Mouse (Mus musculus): ENCODE measurements around the gene Nxpe3.
"Not testable (repeated sequence)": the region's sequence is repeated elsewhere in the genome, so short reads cannot be mapped to it uniquely, and the experiment has no call there.

The Nxpe3 gene

DNA sequence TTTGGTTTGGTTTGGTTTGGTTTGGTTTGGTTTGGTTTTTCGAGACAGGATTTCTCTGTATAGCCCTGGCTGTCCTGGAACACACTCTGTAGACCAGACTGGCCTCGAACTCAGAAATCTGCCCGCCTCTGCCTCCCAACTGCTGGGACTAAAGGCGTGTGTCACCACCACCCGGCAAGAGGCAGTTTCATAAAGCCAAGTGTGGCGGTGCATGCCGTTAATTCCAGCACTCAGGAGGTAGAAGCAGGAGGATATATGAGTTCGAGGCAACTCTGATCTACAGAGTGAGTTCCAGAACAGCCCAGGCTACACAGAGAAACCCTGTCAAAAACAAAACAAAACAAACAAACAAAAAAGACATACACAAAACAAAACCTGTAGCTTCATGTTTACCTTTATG lies 57.4 kb downstream of the Nxpe3 start:
- DNase-seq (ENCODE audit: low spot score) = not testable (repeated sequence)

DNA sequence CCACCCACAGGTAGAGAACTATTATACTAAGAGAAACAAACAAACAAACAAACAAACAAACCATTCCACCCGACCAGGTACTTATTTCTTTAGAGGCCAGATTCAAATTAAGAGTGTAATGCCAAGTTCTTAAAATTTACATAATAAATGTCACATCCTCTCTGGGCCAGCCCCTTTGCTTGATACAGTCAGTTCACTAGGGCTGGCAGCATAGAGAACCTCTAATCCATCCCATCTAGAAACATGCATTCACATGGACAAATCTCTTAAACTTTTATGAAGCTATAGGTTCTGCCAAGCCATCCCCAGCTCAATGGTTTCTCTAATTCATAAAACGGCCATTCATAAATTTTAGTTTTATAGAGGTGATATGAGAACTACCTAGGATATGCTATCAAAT lies 57.9 kb downstream of the Nxpe3 start:
- no peak for DNase-seq (ENCODE audit: low spot score)

DNA sequence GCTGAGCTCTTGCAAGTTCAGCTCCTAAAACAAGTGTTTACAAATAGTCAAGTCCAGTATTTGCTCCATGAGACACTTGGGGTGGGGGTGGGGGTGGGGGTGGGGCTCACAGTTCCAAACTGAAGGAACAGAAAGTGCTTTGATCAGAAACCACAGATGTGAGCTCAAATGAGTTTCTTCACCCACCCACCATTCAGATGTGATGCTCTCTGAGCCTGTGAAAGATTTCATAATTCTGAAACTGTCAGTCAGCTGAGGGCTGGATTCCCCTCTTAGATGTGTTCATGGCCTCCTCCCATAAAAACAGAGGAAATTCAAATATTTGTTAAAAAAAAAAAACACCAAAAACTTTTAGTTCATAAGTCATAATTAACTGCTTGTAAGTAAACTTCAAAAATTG lies 59.3 kb downstream of the Nxpe3 start:
- no peak for DNase-seq (ENCODE audit: low spot score)

DNA sequence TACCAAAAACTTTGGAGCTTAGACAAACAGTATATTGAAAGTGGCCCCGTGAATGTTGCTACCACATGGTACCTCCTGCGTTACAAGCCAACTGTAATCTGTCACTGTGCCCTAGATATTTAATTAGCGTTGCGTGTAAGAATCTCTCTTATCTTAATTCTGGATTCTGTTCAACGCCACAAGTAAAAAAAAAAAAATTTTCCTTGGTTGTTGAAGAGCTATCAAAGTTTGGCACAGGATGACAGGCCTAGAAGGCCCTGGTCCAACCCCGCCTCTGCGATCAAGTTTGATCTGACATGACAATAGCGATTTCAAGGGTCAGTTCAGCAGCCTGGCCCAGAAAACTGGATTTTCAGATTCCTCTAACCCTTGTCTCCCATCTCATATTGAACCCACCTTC lies 62.5 kb downstream of the Nxpe3 start:
- DNase-seq (ENCODE audit: low spot score) = no peak

DNA sequence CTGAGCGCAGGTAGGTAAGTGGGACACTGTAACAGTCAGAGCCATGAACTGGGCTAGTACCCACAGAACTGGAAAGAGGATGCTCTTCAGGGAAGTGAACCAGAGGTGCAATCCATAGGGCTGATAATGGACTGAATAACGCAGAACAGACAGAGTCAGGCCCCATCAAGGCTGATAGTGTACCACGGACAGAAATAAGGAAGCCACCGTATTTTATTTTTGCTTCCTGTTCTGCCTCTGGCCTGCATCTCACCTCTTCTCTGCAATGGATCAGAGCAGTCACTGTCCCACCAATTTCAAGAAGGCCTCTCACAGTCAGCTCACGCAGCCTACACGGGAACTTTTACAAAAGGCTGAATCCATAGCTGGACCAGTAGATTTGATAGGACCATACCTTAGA lies 63.0 kb downstream of the Nxpe3 start:
- DNase-seq (ENCODE audit: low spot score) = no peak

DNA sequence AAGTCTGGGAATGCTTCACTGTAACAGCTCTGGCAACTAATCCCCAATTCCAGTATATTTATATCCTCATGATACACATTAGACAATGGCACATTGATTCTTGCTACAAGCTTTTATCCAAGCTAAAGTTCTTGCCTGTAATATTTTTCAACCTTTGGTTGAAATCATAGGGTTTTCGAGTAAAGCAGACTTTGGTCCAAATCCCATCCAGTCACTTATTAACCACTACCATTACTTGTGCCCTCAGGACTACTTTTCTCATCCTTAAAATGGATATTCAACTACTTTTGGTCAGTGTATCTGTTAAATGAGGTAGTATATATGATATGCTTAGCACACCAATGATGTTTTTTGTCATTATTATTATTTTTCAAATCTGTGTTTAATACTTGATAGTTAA lies 63.6 kb downstream of the Nxpe3 start:
- DNase-seq (ENCODE audit: low spot score) = no peak

DNA sequence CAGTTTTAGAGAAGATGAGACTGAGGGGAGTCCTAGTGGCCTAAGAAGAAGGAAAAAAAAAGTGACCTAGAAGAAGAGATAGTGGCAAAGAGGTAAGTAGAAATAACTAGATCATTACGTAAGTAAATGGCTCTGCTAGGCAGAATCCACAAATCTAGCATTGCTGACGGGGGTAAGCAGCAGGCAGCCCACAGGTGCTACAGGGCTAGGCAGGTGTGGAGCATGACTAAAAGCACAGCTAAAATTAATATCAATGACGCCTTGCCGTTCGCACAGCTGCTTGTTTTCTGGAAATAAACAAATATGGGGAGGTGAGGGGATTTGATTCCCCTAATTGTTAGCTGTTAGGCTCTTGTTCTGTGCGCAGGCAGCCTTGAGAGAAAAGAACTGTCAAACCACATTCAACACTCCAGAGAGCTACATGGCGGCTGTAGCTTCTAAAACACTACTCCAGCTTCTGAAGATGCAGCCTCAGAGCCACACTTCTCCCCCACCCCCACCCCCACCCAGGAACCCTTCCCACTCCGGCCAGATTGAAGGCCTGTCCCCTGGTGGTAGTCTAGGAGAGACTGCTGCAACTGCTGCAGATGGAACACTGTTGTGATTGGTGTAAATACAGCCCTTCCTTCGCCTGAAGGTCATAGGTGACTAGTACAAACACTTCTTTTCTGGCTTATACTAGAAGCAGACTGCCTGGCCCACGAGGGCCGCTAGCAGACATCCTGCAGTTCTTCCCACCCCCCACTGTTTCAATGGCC lies 71.5 kb downstream of the Nxpe3 start:
- DNase-seq (ENCODE audit: low spot score) = peak; percentile 13

DNA sequence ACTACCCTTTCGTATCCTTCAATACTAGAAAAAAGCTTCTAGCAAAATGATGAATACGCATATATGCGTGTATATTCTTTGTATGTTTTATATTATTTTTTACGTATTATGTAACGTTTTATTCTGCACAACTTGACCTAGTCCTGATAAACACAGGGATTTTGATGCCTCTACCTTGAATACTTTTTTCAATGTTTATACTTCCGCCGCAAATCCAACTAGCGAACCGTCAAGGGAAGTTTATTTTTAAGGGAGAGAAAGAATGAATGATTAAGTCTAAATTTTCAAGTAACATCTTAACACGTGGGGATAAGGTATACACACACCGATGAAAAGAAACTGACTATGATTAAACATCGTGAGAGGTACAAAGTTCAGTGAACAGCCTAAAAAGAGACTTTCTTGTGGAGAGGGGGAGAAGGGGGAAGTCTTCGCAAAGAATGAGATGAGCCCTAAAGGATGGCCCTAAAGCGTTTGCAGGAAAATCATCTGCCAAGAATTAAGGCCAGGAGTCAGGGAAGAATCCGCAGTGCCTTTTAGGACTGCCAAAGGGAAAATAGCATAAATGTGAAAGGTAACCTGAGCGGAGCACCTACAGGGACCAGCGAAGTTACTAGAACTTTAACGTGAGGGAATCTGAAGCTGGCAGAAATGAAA lies 72.2 kb downstream of the Nxpe3 start:
- no peak for DNase-seq (ENCODE audit: low spot score)

DNA sequence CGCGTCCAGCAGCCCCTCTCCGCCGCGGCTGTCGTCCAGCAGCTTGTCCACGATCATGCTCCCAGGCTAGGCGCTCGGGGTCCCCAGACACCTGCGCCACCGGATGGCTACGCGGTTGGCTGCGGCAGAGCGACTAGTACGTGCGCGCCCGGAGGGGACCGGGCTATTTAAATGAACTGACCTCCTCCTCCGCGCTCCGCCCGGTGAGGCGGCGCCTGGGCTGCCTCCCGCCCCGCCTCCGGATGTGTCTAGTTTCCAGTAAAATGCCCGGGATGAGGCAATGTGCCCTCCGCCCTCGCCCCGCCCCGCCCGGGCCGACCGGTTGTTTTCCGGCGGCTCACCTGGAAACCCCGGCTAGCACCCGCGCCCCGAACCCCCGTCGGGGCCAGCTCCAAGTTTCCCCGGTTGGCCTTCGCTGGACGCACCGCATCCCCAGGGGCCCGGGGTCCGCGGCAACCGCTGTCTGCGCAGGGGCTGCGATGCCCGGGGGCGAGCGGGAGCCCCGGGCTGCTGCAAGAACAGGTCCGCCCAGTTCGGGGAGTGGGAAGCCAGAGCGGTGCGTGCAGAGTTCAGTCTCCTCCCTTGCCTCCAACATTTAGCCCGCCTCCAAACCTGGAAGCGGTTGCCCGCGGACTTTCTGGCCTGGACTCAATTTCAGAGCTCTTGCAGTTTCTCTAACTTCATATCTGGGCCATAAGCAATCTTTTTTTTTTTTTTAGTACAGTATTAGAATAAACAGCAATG lies 72.9 kb downstream of the Nxpe3 start:
- peak; percentile 92 for DNase-seq (ENCODE audit: low spot score)

DNA sequence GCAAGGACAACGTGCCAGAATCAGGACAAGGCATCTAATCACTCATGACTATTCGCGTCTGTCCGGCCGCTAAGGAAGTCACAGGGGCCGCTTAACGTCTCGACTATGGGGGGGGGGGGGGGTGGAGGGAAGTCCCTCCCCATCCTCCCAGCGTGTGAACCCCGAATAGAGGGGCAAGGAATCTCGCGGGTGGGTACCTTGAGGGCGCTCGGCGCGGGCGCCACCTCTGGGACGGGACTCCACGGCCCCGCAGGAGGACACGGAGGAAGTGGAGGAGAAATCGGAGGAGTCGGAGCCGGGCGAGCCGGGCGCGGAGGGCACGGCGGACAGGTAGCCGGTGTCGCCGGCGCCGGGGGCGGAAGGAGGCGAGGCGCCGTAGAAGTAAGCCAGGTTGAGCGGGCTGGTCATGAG lies 73.5 kb downstream of the Nxpe3 start:
- DNase-seq (ENCODE audit: low spot score) = peak; percentile 57

DNA sequence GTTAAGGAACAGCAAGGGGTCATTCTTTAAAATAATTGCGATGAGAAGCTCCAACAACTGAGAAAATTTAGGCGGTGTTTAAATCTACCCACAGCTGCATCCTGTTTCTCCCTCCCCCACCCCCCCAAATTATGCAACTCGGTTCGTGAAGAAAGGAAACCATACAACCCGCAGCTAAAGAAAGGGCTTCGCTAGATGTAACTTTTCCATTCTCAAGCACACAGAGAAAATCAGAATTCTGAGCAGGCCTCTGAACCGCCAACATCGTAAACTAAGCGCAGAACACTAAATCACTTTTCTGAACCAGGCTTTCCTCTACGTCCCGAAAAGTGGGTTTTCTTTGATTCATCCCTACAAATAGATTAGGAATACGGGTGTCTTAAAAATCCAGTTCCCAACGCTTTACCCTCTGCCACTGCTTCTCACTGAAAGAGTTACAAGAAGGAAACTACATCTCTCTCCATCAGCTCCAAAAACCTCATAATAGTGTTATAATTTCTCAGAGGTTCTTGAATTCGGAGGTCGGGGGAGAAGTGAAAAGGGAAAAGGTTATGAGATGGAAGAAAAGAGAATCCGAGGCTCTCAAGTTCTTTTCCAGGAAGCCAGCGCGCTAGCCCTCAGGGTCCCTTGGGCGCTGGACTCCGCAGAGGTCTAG lies 74.0 kb downstream of the Nxpe3 start:
- DNase-seq (ENCODE audit: low spot score) = no peak

DNA sequence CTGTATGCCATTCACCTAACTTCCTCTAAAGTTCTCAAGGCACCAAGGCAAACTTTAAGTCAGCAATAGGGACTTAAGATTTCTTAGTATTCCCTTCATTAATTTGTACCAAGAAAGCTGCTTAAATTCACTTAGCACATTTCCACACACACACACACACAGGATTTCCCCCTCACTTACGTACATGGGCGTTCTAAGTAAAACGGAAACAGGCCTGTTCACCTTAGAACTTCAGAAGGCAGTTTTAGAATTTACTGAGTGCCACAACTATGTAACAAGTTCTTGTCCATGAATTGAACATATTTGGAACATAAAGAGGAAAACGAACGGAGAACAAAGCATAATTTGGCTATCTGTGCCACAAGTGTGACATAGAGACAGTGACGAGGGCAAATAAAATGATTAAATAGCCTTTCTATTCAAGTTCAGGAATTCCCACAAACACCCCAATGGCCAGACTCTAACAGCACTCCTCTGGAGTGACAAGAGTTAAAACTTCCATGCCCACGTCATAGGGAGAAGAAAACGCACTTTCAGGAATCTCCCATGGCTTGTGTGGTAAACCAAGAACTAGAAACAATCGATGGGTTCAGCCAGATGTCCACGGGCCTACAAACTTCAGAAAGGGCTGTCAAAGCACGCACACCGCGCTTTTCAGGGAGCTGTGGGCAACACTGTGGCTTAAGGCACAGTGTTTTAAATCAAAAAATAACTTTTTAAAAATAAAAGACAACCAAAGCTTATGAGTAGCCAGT lies 74.7 kb downstream of the Nxpe3 start:
- DNase-seq (ENCODE audit: low spot score) = peak; percentile 8

DNA sequence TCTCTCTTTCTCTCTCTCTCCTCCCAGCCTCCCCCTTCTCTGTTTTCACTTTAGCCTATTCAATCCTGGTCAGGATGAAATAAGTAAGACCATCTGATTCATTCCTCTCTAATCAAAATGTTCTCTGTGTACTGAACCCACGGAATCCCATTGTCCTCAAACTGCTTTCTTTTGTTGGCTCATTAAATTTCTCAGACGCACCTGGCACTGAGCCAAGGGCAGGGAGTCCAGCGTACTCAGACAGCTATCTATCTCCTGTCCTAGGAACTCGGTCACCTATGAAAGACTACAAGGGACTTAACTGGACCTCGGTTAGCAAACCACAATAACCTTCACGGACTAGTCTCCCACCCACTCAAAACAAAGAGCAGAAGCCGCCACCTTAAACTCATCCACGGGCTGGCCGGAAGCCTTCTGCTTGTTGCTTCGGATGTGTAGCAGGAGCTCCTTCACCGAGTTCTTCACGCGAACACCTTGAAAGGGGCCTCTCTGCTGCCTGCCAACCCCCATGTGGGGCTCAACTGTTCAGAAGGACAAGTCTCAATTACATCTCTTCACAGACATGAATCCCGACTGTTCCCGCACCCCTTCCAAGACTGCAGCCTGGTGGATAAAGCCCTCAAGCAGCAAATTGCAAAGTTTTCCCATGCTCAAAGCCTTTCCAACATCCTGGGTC lies 75.8 kb downstream of the Nxpe3 start:
- no peak for DNase-seq (ENCODE audit: low spot score)

DNA sequence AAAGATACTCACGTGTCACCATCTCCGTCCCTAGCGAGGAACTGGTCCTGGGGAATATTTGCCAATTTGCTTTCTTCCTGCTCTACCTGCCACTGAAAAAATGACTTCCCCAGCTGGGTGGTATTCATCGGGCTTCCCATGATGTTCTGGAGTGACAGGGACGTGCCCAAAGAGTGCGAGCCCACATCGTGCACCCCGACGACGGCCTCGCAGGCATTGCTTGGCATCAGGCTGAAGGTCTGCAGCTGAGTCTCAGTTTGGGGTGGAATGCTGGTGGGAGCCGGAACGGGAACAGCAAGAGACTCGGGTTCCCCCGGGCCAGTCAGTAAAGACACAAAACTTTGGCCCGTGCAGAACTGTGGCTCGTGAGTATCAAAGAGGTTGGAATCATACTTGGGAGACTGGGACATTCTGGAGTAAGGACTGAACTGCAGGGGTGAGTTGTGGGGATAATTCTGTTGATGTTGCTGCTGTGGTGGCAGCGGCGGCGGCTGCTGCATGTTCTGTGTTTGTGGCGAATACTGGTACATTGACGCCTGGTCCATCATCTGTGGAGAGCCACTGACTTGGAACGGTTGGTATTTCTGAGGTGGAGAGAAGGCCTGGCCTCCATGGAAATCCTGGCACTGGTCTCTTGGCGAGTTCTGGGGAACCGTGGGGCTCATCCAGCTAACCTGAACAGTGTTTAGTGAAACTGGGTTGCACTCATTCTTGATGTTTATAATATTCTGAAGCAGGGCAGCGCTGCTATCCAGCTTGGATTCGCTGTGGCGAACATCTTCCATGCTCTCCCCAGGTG lies 77.2 kb downstream of the Nxpe3 start:
- no peak for DNase-seq (ENCODE audit: low spot score)

DNA sequence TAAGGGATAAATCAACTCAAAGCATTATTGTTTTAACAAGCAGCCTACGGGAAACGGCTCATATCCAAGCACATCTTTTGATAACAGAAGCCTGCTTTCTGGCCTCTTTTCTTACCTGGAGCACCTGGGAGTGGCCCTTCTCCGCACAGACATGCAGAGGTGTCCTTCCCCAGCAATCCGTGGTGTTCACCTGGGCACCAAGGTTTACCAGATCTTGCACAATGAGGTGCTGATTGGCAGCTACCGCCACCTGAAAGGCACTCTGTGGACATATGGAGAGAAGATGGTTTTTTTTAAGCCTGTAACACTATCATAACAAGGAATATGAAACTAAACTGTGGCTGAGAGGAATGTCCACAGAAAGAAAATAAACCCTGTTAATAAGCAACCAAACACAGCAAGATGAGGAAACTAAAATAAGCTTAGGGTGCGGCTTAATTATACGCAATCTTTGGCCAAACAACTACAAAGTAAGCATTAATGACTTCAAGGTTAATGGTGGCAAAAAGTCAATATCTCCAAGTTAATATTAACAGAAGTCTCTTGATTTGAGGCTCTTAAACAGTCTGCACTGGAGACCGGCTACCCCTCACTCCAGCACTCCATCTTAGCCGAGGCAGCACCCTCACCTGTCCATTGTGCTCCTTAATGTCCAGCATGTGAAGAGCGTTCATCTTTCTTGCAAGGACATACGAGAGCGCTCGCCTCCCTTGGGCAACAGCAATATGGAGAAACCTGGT lies 78.7 kb downstream of the Nxpe3 start:
- no peak for DNase-seq (ENCODE audit: low spot score)

DNA sequence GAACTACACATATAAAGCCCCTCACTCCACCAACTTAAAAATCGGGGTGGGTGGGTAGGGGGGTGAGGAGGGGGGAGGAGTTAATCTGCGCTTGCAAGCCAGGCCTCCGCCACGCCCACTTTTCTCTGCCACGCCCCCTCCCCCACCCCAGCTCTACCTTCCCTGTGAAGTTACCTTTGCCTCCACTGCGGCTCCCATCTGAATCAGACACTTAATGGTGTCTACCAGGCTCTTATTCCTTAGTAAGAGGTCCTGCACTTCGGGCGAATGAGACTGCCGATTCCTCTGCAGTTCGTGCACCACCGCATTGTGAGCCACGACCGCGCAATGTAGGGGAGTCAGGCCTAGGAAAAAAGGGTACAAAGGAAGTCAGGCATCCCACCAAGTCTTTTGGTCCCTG lies 79.6 kb downstream of the Nxpe3 start:
- DNase-seq (ENCODE audit: low spot score) = no peak

DNA sequence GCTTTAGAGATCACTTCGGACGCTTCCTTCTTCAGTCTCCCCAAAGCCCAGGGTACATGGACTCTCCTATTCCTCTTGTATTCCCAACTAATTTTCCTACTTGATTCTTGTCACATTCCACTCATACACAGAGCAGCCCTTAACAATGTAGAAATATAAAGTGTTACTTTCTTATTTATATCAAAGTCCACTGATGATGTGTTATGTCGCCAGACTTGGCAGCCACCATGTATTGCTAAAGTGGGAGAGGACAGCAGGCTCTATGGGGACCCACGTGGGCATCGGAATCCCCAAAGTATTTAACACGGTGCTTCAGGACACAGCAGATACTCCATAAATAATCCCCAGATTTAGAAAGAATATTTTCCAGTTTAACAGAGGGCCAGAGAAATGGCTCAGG lies 80.4 kb downstream of the Nxpe3 start:
- DNase-seq (ENCODE audit: low spot score) = no peak

DNA sequence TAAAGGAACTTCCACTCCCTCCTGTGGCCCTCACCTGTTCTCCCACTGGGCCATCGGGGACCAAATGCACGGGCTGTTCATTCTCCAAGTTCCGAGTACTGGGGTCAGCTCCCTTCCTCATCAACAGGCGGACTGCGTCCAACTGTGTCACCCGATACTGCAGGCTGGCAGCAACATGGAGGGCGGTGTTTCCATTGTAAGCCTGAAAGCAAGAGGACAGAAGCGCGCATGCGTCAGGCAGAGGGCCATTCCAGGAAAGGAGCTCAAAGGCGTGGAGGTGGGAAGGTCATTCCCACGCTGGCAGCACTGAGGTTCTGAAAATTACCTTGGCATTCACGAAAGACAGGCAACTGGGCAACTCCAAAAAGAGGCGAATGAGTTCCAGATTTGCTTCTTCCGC lies 81.2 kb downstream of the Nxpe3 start:
- no peak for DNase-seq (ENCODE audit: low spot score)

DNA sequence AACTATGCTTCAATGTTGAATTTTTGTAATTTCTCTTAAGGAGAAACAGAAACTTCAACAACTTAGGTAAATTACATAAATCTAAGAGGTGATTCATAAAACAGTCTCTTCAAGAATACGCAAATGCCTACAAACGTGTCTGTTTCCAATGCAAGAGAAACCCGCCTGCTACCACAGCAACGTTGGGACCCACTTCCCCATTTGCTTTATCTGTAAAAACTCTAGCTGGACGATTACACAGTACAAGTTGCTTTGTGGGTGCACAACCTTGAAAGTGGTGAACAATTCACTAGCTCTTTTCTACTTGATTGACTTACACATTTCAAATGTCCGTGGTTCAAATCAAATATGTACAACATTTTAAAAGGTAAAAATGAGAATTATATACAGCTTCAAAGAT lies 83.3 kb downstream of the Nxpe3 start:
- DNase-seq (ENCODE audit: low spot score) = no peak
